In genomic region chr11:6677530-6677929, GRCm38 (mm10) we compare ENCODE assay signal across 8 mouse cellular contexts. TPM values are rescaled to one million over a fixed set of nuclear protein-coding genes. Genes with fewer than 3 reads are reported as not detected.
DNase-seq lines count a peak whose midpoint lies in the region; ATAC-seq and TF ChIP-seq lines count a peak whose summit lies in the region.

No protein-coding gene starts in this region.

- peak; percentile 48 for TF ChIP-seq CTCF in lung, embryonic 14.5 days (IDR thresholded peaks at IDR 0.05; ENCODE audit: low read depth)

- peak; percentile 72; the same call in 1 of the 2 replicates for ATAC-seq in frontal cortex, adult (ENCODE audit: low TSS enrichment)
- peak; percentile 53 for ATAC-seq in forebrain, embryonic 15.5 days (replicated peaks)
- peak; percentile 67 for ATAC-seq in lung, embryonic 14.5 days (ENCODE audit: insufficient read depth)

- H3K4me1 ChIP-seq in forebrain, embryonic 15.5 days: no peaks in the 10 kb centered on the region
- no peaks in the 10 kb centered on the region for H3K4me1 ChIP-seq in lung, embryonic 14.5 days (ENCODE audit: insufficient read depth)

- WGBS in forebrain, embryonic 15.5 days: 17% methylated on average over 7 of the region's 7 CpGs
- 17% methylated on average over 7 of the region's 7 CpGs for WGBS in lung, embryonic 14.5 days

- no peaks in the 10 kb centered on the region for H3K36me3 ChIP-seq in forebrain, embryonic 15.5 days
- H3K36me3 ChIP-seq in lung, embryonic 14.5 days (ENCODE audit: insufficient read depth): no peaks in the 10 kb centered on the region

- no peaks in the 10 kb centered on the region for H3K27me3 ChIP-seq in forebrain, embryonic 15.5 days
- no peaks in the 10 kb centered on the region for H3K27me3 ChIP-seq in lung, embryonic 14.5 days (ENCODE audit: insufficient read depth, low read length)

- H3K27ac ChIP-seq in forebrain, embryonic 15.5 days (replicated peaks): no peak overlapping the region
- H3K27ac ChIP-seq in lung, embryonic 14.5 days (ENCODE audit: low read depth): no peak overlapping the region

- H3K9me3 ChIP-seq in forebrain, embryonic 15.5 days: no peaks in the 10 kb centered on the region
- no peaks in the 10 kb centered on the region for H3K9me3 ChIP-seq in lung, embryonic 14.5 days (ENCODE audit: low read depth, low read length)

- H3K4me3 ChIP-seq in forebrain, embryonic 15.5 days: no peak overlapping the region
- no peak overlapping the region for H3K4me3 ChIP-seq in lung, embryonic 14.5 days (ENCODE audit: low read depth, low read length)

- no peak for DNase-seq in frontal cortex, postnatal 10 days (ENCODE audit: low spot score in 2 of 2)
- DNase-seq in Muller cell, postnatal 12 days (ENCODE audit: inconsistent ontology term): peak; percentile 16
- peak; percentile 32 for DNase-seq in lung, embryonic 14.5 days
- no peak for DNase-seq in frontal cortex, postnatal 25 days (ENCODE audit: low spot score in 2 of 2)
- DNase-seq in spleen, adult 18-20 months: no peak
- DNase-seq in spleen, postnatal 14 days (ENCODE audit: low spot score in 2 of 2): no peak

- no peak overlapping the region for H3K9ac ChIP-seq in forebrain, embryonic 15.5 days (replicated peaks)
- H3K9ac ChIP-seq in lung, embryonic 14.5 days: no peak overlapping the region

- no peak overlapping the region for H3K4me2 ChIP-seq in forebrain, embryonic 15.5 days (replicated peaks)
- H3K4me2 ChIP-seq in lung, embryonic 14.5 days: no peak overlapping the region

RNA-seq across cellular contexts. Expression of gene Ramp3, which starts 19.2 kb away (rescaled TPM):
- polyA plus RNA-seq in forebrain, embryonic 15.5 days (2015; fragmentation: Nextera tagmentation; extraction: Ambion mirVana): 4.1 and 6.7 TPM in 2 replicates
- 1.2 and 1.9 TPM in 2 replicates for polyA plus RNA-seq in lung, embryonic 14.5 days (2014; fragmentation: Nextera tagmentation; extraction: Ambion mirVana)

RNA-seq across cellular contexts. Expression of gene Wap, which starts 39.1 kb away (rescaled TPM):
- not detected in 2 replicates for polyA plus RNA-seq in forebrain, embryonic 15.5 days (2015; fragmentation: Nextera tagmentation; extraction: Ambion mirVana)
- polyA plus RNA-seq in lung, embryonic 14.5 days (2014; fragmentation: Nextera tagmentation; extraction: Ambion mirVana): not detected in 2 replicates

RNA-seq across cellular contexts. Expression of gene Tbrg4, which starts 51.7 kb away (rescaled TPM):
- polyA plus RNA-seq in forebrain, embryonic 15.5 days (2015; fragmentation: Nextera tagmentation; extraction: Ambion mirVana): 27.5 and 31.5 TPM in 2 replicates
- 43.2 and 46.6 TPM in 2 replicates for polyA plus RNA-seq in lung, embryonic 14.5 days (2014; fragmentation: Nextera tagmentation; extraction: Ambion mirVana)

Comparison
In these comparisons a context has a peak if more than half of its experiments do, and no peak if none do; other contexts are left out.
1. DNase-seq: peak in Muller cell, postnatal 12 days (single experiment) and lung, embryonic 14.5 days (single experiment); none in frontal cortex, postnatal 10 days (0 of 2), frontal cortex, postnatal 25 days (0 of 2), spleen, adult 18-20 months (0 of 2) and spleen, postnatal 14 days (0 of 2).
2. Peak in every context shown above with its lines, with median percentiles within 50 percentile points of each other: ATAC-seq.